Mouse (Mus musculus): ENCODE measurements around the gene Bcam.
"Not testable (repeated sequence)": the region's sequence is repeated elsewhere in the genome, so short reads cannot be mapped to it uniquely, and the experiment has no call there.

GRCm38 (mm10) chr7:19791504-19791903 is 20.7 kb upstream of the Bcam start:
- TF ChIP-seq POLR2A (IDR thresholded peaks at IDR 0.05; ENCODE audit: low read depth, low read length); CTCF (conservative IDR thresholded peaks at IDR 0.05; ENCODE audit: insufficient read depth, insufficient read length, low read depth, low read length): not testable (repeated sequence)
